Mouse (Mus musculus) megakaryocyte, embryonic 14.5 days (primary cell): ENCODE measurements at regions not wholly inside any gene's neighbourhood (a gene's known extent, or its start where the extent isn't known, plus 50 kb on each side); places are given as distances from the start of the nearest gene placed in this dataset.

Source experiments
- FLI1 ChIP-seq: IDR thresholded peaks from 2 replicates; pipeline ENCODE4 v1.6.1; 2012; ENCODE audit warnings: low read length, inconsistent platforms, mixed read lengths
- GATA1 ChIP-seq: IDR thresholded peaks from 3 replicates; pipeline ENCODE4 v1.6.1; 2012; ENCODE audit warnings: mixed read lengths, low read length, inconsistent platforms, borderline replicate concordance

DNA sequence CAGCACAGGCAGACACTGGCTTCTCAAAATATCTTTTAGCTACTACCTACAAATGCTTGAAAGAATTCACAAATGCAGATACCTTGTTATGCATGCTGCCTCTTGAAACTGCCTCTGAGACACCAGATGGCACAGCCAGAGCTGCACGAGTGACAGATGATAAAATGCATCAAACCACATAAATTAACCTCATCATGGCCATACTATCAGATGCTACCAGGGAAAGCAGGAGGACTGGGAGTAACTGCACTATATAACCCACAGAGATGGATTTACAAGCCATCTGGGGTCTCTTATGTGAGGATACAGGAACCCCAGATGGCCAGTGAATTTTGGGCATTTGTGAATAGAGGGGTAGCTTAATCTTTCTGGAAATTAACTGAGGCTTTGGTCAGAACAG is 597.7 kb upstream of the Map3k7 start:
- TF ChIP-seq GATA1: no peak
- TF ChIP-seq FLI1: no peak
